Mouse (Mus musculus) adrenal gland, postnatal 14 days (tissue): ENCODE measurements around the gene Gm20388. TPM values are rescaled to one million over a fixed set of nuclear protein-coding genes. Genes with fewer than 3 reads are reported as not detected.

Experiments
- DNase-seq: peaks from one replicate; pipeline ENCODE4 v3.0.0; 2021; ENCODE audit warnings: mixed read lengths
- total RNA-seq: library from RNA; stranded (reverse); gene quantifications from 2 replicates; pipeline ENCODE4 v1.2.3, GENCODE M21; 2021

Gm20388 gene
- total RNA-seq, 1 experiment from 2014 or later = 17.6 TPM

GRCm38 (mm10) chr8:120685591-120685990 lies 775.0 kb downstream of the Gm20388 start:
- no peak for DNase-seq

- DNase-seq = peak; percentile 67
Measured at GRCm38 (mm10) chr8:120686051-120686450, 775.4 kb downstream of the Gm20388 start.

- DNase-seq = peak; percentile 46
Measured at GRCm38 (mm10) chr8:120686576-120686975, 775.9 kb downstream of the Gm20388 start.

GRCm38 (mm10) chr8:120687786-120688185 lies 777.1 kb downstream of the Gm20388 start:
- DNase-seq = peak; percentile 52

- no peak for DNase-seq
Measured at GRCm38 (mm10) chr8:120688511-120688910, 777.9 kb downstream of the Gm20388 start.

GRCm38 (mm10) chr8:120692934-120693333 lies 782.3 kb downstream of the Gm20388 start:
- no peak for DNase-seq

- DNase-seq = peak; percentile 68
Measured at GRCm38 (mm10) chr8:120693861-120694493, 783.3 kb downstream of the Gm20388 start.

GRCm38 (mm10) chr8:120696401-120697153 lies 785.9 kb downstream of the Gm20388 start:
- no peak for DNase-seq

GRCm38 (mm10) chr8:120697154-120697978 lies 786.7 kb downstream of the Gm20388 start:
- peak; percentile 71 for DNase-seq

GRCm38 (mm10) chr8:120697979-120698272 lies 787.3 kb downstream of the Gm20388 start:
- DNase-seq = peak; percentile 41

GRCm38 (mm10) chr8:120698426-120698825 lies 787.8 kb downstream of the Gm20388 start:
- DNase-seq = no peak

GRCm38 (mm10) chr8:120699079-120699478 lies 788.4 kb downstream of the Gm20388 start:
- no peak for DNase-seq

GRCm38 (mm10) chr8:120699565-120699964 lies 788.9 kb downstream of the Gm20388 start:
- no peak for DNase-seq

GRCm38 (mm10) chr8:120700053-120700452 lies 789.4 kb downstream of the Gm20388 start:
- DNase-seq = no peak

GRCm38 (mm10) chr8:120701758-120702465 lies 791.3 kb downstream of the Gm20388 start:
- no peak for DNase-seq

GRCm38 (mm10) chr8:120704203-120704602 lies 793.6 kb downstream of the Gm20388 start:
- DNase-seq = no peak

GRCm38 (mm10) chr8:120705163-120705562 lies 794.5 kb downstream of the Gm20388 start:
- DNase-seq = no peak

- DNase-seq = no peak
Measured at GRCm38 (mm10) chr8:120706193-120706592, 795.6 kb downstream of the Gm20388 start.

- no peak for DNase-seq
Measured at GRCm38 (mm10) chr8:120709176-120709575, 798.5 kb downstream of the Gm20388 start.

GRCm38 (mm10) chr8:120715200-120715599 lies 804.6 kb downstream of the Gm20388 start:
- DNase-seq = no peak

- no peak for DNase-seq
Measured at GRCm38 (mm10) chr8:120715996-120716680, 805.5 kb downstream of the Gm20388 start.
